ENCODE assay signal across 12 mouse cellular contexts in the genomic region with DNA sequence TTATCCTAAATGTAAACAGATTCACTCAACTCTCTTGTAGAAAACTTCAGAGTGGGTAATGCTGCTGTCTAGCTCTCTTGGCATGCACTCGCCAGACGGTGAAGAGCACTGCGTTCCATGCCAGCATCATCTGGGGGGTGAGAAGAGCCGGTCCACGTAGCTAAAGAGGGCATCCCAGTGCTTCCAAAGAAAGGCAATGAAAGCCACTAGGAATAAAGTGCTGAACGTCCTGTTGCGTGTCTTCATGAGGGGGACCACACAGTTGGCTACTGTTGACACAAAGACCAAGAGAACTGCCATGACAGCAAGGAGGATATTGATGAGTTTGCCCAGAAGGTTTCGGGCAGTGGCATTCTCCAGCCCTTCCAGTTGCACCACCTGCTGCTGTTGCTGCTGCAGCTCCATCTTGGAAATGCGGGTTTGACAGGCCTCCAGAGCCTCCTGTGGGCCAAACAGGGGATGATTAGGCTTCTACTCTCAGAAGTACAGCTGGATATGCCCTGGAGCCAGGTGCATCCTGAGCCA. TPM values are rescaled to one million over a fixed set of nuclear protein-coding genes. Genes with fewer than 3 reads are reported as not detected.
A peak's percentile ranks its signal among the peaks of the same experiment; 100 is the strongest.
DNase-seq lines count a peak whose midpoint lies in the region; ATAC-seq and TF ChIP-seq lines count a peak whose summit lies in the region.
"Had no signal": no experiment of that assay in that cellular context is flagged by ENCODE, and none has a peak within 500 bp of the region (broad histone marks: within the 10 kb centered on the region; RNA-seq: fewer than 3 reads in every experiment).

No protein-coding gene starts in this region.

- no peak for TF ChIP-seq POLR2A in kidney, adult 2 months (IDR thresholded peaks at IDR 0.05; ENCODE audit: low read depth, low read length)

- DNase-seq in kidney, adult 2 months = peak; percentile 4
- DNase-seq in kidney, postnatal 4 days = no peak
- peak; percentile 21 for DNase-seq in CD4-positive helper T cell, adult 2 months (ENCODE audit: low read depth, low spot score)
- no peak for DNase-seq in left cerebral cortex, postnatal 4 days
- no peak for DNase-seq in c-Kit-positive CD71-positive TER-119-positive erythroid progenitor cells, embryonic 14.5 days (ENCODE audit: low spot score)
- DNase-seq: cerebellum, adult 9-11 months; liver, embryonic 13.5 days; right cerebral cortex, postnatal 25 days had no signal

- no peak overlapping the region for H3K4me3 ChIP-seq in kidney, adult 2 months (ENCODE audit: insufficient read depth, low read depth, low read length)
- H3K4me3 ChIP-seq in megakaryocyte, embryonic 14.5 days (replicated peaks) = peak overlapping the region; percentile 11
- H3K4me3 ChIP-seq: left cerebral cortex, adult 2 months; liver, embryonic 13.5 days had no signal

- ATAC-seq in common myeloid progenitor, adult 5-6 weeks (replicated peaks; ENCODE audit: low read depth, poor library complexity, severe bottlenecking) = peak; percentile 39; the same call in 1 of the 2 replicates

- no peak overlapping the region for H3K27ac ChIP-seq in kidney, adult 2 months (ENCODE audit: insufficient read depth, low read depth, low read length)
- H3K27ac ChIP-seq: left cerebral cortex, adult 2 months; liver, embryonic 13.5 days; macrophage had no signal

- WGBS in kidney, adult 2 months = 87% methylated on average over 9 of the region's 9 CpGs

- H3K4me1 ChIP-seq in kidney, adult 2 months (ENCODE audit: control insufficient read depth, insufficient read depth, low read length) = no peaks in the 10 kb centered on the region
- 0 out of 2 replicates have a peak, but pooled peaks cover 2% of the 10 kb centered on the region for H3K4me1 ChIP-seq in megakaryocyte, embryonic 14.5 days
- H3K4me1 ChIP-seq: liver, embryonic 13.5 days had no signal

- intact Hi-C loops in left cerebral cortex, postnatal 4 days (cut with DNase I) = no loop called here

- H3K9me3 ChIP-seq in megakaryocyte, embryonic 14.5 days = peaks cover 8% of the 10 kb centered on the region

- no peak for TF ChIP-seq CTCF in kidney, adult 2 months (conservative IDR thresholded peaks at IDR 0.05; ENCODE audit: insufficient read depth, insufficient read length, low read depth, low read length)

- no peaks in the 10 kb centered on the region for H3K36me3 ChIP-seq in kidney, adult 2 months (ENCODE audit: control insufficient read depth, insufficient read depth, low read length)
- H3K36me3 ChIP-seq in megakaryocyte, embryonic 14.5 days (replicated peaks; ENCODE audit: low read length) = peaks cover 59% of the 10 kb centered on the region

- H3K27me3 ChIP-seq in kidney, adult 2 months (replicated peaks; ENCODE audit: control insufficient read depth, insufficient read depth, low read length) = no peaks in the 10 kb centered on the region
- no peaks in the 10 kb centered on the region for H3K27me3 ChIP-seq in megakaryocyte, embryonic 14.5 days (replicated peaks)
- H3K27me3 ChIP-seq: liver, embryonic 13.5 days had no signal

RNA-seq across cellular contexts. Expression of a gene that starts 27.2 kb away (rescaled TPM):
- 54.2 and 60.2 TPM in 2 replicates for polyA plus RNA-seq in kidney, adult 2 months (2012; rRNA removed)
- 8.5 and 14.2 TPM in 2 replicates for total RNA-seq in common myeloid progenitor, adult 5-6 weeks (2017)
- 3.8 and 14.9 TPM in 2 replicates for polyA plus RNA-seq in megakaryocyte, embryonic 14.5 days (2012; ENCODE audit: insufficient read depth, low replicate concordance)
- 100 to 1,000 TPM; 167 to 181 TPM for total RNA-seq in left cerebral cortex, postnatal 4 days (2021)

Comparison
In these comparisons a context has a peak if more than half of its experiments do, and no peak if none do; other contexts are left out.
1. DNase-seq: peak in kidney, adult 2 months (single experiment) and CD4-positive helper T cell, adult 2 months (single experiment); none in kidney, postnatal 4 days (0 of 2), left cerebral cortex, postnatal 4 days (single experiment) and c-Kit-positive CD71-positive TER-119-positive erythroid progenitor cells, embryonic 14.5 days (single experiment).
2. RNA of a gene that starts 27.2 kb away (total RNA-seq): 167 to 181 TPM in left cerebral cortex, postnatal 4 days; 8.5 to 14.2 TPM in common myeloid progenitor, adult 5-6 weeks; every median in the first group is over 10 times any median in the second.